Mouse (Mus musculus) lung, adult 2 months (tissue): Measurements from ENCODE around the gene Vwa3b.

Source experiments
- CTCF ChIP-seq: fragments of 200-500 bp; IDR thresholded peaks from 2 replicates; pipeline ENCODE4 v1.5.1; 2011; ENCODE audit warnings: mild to moderate bottlenecking, low read length, control low read depth; ENCODE audit not compliant: insufficient read depth
- POLR2A ChIP-seq: fragments of 200-500 bp; IDR thresholded peaks from 2 replicates; pipeline ENCODE4 v1.6.1; 2011; ENCODE audit warnings: low read depth, mild to moderate bottlenecking, control low read depth, low read length, borderline replicate concordance; ENCODE audit errors: extremely low read depth

GRCm38 (mm10) chr1:37122306-37122705 is 95.9 kb downstream of the Vwa3b start:
- TF ChIP-seq POLR2A = no peak
- no peak for TF ChIP-seq CTCF
